Mouse (Mus musculus): Measurements from ENCODE around the gene Il31ra. TPM values are rescaled to one million over a fixed set of nuclear protein-coding genes. Genes with fewer than 3 reads are reported as not detected.

Gene Il31ra
- polyA plus RNA-seq, 1 experiment from 2014 or later: 0.08 TPM

- no peak overlapping the region for H3K4me2 ChIP-seq
- H3K36me3 ChIP-seq (ENCODE audit: control insufficient read depth, insufficient read depth, low read length): peaks cover 9% of the 10 kb centered on the region; the same call in 1 of the 2 replicates
- H3K4me1 ChIP-seq (replicated peaks; ENCODE audit: control insufficient read depth, insufficient read depth, low read length): no peaks in the 10 kb centered on the region; the same call in 1 of the 2 replicates
- DNase-seq (ENCODE audit: low spot score): no peak
- H3K27me3 ChIP-seq (replicated peaks; ENCODE audit: control insufficient read depth, insufficient read depth, low read length): no peaks in the 10 kb centered on the region
- 42% methylated on average over 1 of the region's 1 CpGs for WGBS
- no peak for ATAC-seq (replicated peaks; ENCODE audit: low FRiP score)
- no peaks in the 10 kb centered on the region for H3K9me3 ChIP-seq (ENCODE audit: control insufficient read depth, low read length)
- H3K27ac ChIP-seq (ENCODE audit: low read depth, low read length): no peak overlapping the region
- H3K9ac ChIP-seq (ENCODE audit: low read depth, low read length): no peak overlapping the region
- H3K4me3 ChIP-seq (ENCODE audit: low read depth, low read length): no peak overlapping the region
Measured at GRCm38 (mm10) chr13:112492285-112492678, 101.9 kb downstream of the Il31ra start.

DNA sequence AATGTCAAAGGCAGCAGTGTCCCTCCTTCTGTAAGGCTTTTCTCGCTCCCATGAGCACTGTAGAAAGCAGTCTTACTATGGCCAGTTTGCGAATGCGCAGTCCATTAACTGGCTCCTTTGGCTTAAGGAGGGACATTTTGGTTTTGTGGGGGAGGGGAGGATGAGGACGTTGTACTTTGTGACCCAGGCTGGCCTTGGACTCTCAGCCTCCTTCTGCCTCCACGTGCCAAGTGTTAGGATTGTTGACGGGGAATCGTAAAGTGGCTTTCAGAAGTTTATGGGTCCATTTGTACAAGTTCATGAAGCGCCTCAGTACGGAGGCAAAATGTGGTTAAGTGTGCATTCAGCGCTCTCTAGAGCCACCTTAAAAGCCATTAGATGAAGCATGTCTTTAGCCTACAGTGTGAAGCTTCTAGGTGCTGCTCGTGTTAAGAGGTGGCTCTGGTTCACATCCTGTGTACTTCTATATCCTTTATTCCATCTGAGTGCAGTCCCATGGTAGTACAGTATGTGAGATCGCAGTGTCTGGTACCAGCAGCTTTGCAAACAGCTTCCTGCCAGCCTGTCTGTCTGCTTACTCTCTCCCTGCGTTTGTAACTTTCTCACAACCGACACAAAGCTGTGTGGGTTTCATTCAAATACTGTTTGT is 102.4 kb downstream of the Il31ra start:
- no peak overlapping the region for H3K27ac ChIP-seq (ENCODE audit: low read depth, low read length)

DNA sequence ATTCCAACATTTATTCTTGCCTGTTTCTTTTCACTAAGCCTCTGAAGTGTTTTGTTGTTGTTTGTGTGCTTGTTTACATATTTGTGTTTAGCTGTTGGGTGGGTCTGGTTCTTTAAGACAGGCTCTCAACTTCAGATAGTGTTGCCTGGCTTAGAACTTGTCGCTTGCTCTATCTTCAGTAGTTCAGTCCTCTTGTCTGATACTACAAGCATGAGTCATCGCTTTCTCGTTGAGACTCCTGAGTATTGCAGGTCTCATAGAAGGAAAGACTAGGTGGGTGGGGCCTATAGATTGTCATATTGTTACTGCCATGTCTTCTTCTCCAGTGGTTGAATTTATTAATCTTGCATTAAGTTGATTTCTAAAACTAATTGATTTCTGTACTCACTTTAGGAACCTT is 104.1 kb downstream of the Il31ra start:
- WGBS: 58% methylated on average over 3 of the region's 3 CpGs
- H3K27me3 ChIP-seq (replicated peaks; ENCODE audit: control insufficient read depth, insufficient read depth, low read length): no peaks in the 10 kb centered on the region
- ATAC-seq (replicated peaks; ENCODE audit: low FRiP score): peak; percentile 80

More for the DNA sequence above, 102.4 kb downstream of the Il31ra start:
- WGBS: 87% methylated on average over 14 of the region's 14 CpGs
- no peaks in the 10 kb centered on the region for H3K9me3 ChIP-seq (ENCODE audit: control insufficient read depth, low read length)
- H3K9ac ChIP-seq (ENCODE audit: low read depth, low read length): no peak overlapping the region
- no peak for ATAC-seq (replicated peaks; ENCODE audit: low FRiP score)
- peaks cover 6% of the 10 kb centered on the region; the same call in 1 of the 2 replicates for H3K36me3 ChIP-seq (ENCODE audit: control insufficient read depth, insufficient read depth, low read length)
- H3K4me1 ChIP-seq (replicated peaks; ENCODE audit: control insufficient read depth, insufficient read depth, low read length): no peaks in the 10 kb centered on the region; the same call in 1 of the 2 replicates
- no peak for DNase-seq (ENCODE audit: low spot score)
- no peak overlapping the region for H3K4me2 ChIP-seq
- no peak overlapping the region for H3K4me3 ChIP-seq (ENCODE audit: low read depth, low read length)
- no peaks in the 10 kb centered on the region for H3K27me3 ChIP-seq (replicated peaks; ENCODE audit: control insufficient read depth, insufficient read depth, low read length)

GRCm38 (mm10) chr13:112486676-112487075 is 107.5 kb downstream of the Il31ra start:
- H3K27me3 ChIP-seq (replicated peaks; ENCODE audit: control insufficient read depth, insufficient read depth, low read length): no peaks in the 10 kb centered on the region
- no peak overlapping the region for H3K9ac ChIP-seq (ENCODE audit: low read depth, low read length)
- H3K27ac ChIP-seq (ENCODE audit: low read depth, low read length): no peak overlapping the region
- no peaks in the 10 kb centered on the region for H3K9me3 ChIP-seq (ENCODE audit: control insufficient read depth, low read length)
- ATAC-seq (replicated peaks; ENCODE audit: low FRiP score) (no peak), DNase-seq (ENCODE audit: low spot score) (no peak)
- 89% methylated on average over 5 of the region's 5 CpGs for WGBS
- H3K36me3 ChIP-seq (ENCODE audit: control insufficient read depth, insufficient read depth, low read length): peaks cover 11% of the 10 kb centered on the region
- no peak overlapping the region for H3K4me2 ChIP-seq
- no peaks in the 10 kb centered on the region for H3K4me1 ChIP-seq (replicated peaks; ENCODE audit: control insufficient read depth, insufficient read depth, low read length)
- H3K4me3 ChIP-seq (ENCODE audit: low read depth, low read length): no peak overlapping the region

More for the DNA sequence above, 104.1 kb downstream of the Il31ra start:
- no peak for DNase-seq (ENCODE audit: low spot score)
- Histone ChIP-seq H3K4me2 (no peak overlapping the region), H3K9ac (ENCODE audit: low read depth, low read length) (no peak overlapping the region), H3K9me3 (ENCODE audit: control insufficient read depth, low read length) (no peaks in the 10 kb centered on the region), H3K4me1 (replicated peaks; ENCODE audit: control insufficient read depth, insufficient read depth, low read length) (no peaks in the 10 kb centered on the region), H3K36me3 (ENCODE audit: control insufficient read depth, insufficient read depth, low read length) (peaks cover 8% of the 10 kb centered on the region), H3K4me3 (ENCODE audit: low read depth, low read length) (no peak overlapping the region), H3K27ac (ENCODE audit: low read depth, low read length) (no peak overlapping the region)

- H3K9ac ChIP-seq (ENCODE audit: low read depth, low read length): no peak overlapping the region
- no peak for DNase-seq (ENCODE audit: low spot score)
- WGBS: 90% methylated on average over 5 of the region's 5 CpGs
- H3K27ac ChIP-seq (ENCODE audit: low read depth, low read length): no peak overlapping the region
- H3K4me2 ChIP-seq: no peak overlapping the region
- no peaks in the 10 kb centered on the region for H3K4me1 ChIP-seq (replicated peaks; ENCODE audit: control insufficient read depth, insufficient read depth, low read length)
- no peaks in the 10 kb centered on the region for H3K9me3 ChIP-seq (ENCODE audit: control insufficient read depth, low read length)
- peaks cover 11% of the 10 kb centered on the region for H3K36me3 ChIP-seq (ENCODE audit: control insufficient read depth, insufficient read depth, low read length)
- no peaks in the 10 kb centered on the region for H3K27me3 ChIP-seq (replicated peaks; ENCODE audit: control insufficient read depth, insufficient read depth, low read length)
- no peak for ATAC-seq (replicated peaks; ENCODE audit: low FRiP score)
- no peak overlapping the region for H3K4me3 ChIP-seq (ENCODE audit: low read depth, low read length)
Measured at GRCm38 (mm10) chr13:112486236-112486635, 107.9 kb downstream of the Il31ra start.

DNA sequence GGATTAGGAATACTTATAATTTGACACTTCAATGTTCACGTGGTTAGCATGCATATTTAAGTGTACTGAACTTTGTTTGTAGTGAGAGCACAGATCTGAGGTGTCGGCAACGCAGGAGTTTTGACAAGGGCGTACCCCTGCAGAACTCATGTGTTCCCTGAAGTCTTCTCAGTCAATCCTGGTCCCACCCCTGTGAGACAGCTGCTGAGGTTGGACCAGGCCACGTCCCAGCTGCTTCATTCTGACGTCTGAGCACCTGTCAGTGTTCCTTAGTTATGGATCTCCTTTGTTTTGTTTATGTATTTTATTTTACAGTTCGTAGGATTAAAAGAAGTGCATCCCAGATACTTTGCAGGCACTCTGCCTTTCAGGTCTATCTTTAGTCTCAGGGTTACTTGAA is 111.1 kb downstream of the Il31ra start:
- Histone ChIP-seq H3K4me3 (ENCODE audit: low read depth, low read length) (no peak overlapping the region), H3K9me3 (ENCODE audit: control insufficient read depth, low read length) (no peaks in the 10 kb centered on the region), H3K4me2 (no peak overlapping the region), H3K9ac (ENCODE audit: low read depth, low read length) (no peak overlapping the region), H3K27me3 (replicated peaks; ENCODE audit: control insufficient read depth, insufficient read depth, low read length) (no peaks in the 10 kb centered on the region), H3K27ac (ENCODE audit: low read depth, low read length) (no peak overlapping the region), H3K4me1 (replicated peaks; ENCODE audit: control insufficient read depth, insufficient read depth, low read length) (no peaks in the 10 kb centered on the region), H3K36me3 (ENCODE audit: control insufficient read depth, insufficient read depth, low read length) (peaks cover 11% of the 10 kb centered on the region)
- ATAC-seq (replicated peaks; ENCODE audit: low FRiP score) (no peak), DNase-seq (ENCODE audit: low spot score) (no peak)
- 82% methylated on average over 7 of the region's 7 CpGs for WGBS

DNA sequence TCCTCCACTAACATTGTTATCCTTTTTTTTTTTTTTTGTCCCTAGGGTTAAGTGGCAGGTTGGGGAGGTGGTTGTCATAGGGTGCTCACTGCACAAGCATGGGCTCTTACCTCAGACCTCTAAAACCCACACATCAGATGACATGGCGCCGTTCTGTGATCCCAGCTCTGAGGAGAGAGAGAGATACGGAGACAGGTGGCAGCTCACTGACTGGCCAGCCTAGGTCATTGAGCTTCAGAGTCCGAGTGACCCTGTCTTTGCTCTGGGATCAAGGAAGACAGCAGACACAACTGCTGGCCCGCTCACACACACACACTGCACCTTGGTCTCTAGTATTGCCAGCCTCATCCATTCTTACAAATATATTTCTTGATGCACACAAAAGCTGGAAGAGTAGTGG is 111.6 kb downstream of the Il31ra start:
- H3K9me3 ChIP-seq (ENCODE audit: control insufficient read depth, low read length): no peaks in the 10 kb centered on the region
- H3K36me3 ChIP-seq (ENCODE audit: control insufficient read depth, insufficient read depth, low read length): peaks cover 11% of the 10 kb centered on the region
- no peaks in the 10 kb centered on the region for H3K27me3 ChIP-seq (replicated peaks; ENCODE audit: control insufficient read depth, insufficient read depth, low read length)
- H3K9ac ChIP-seq (ENCODE audit: low read depth, low read length): no peak overlapping the region
- ATAC-seq (replicated peaks; ENCODE audit: low FRiP score): no peak
- H3K4me2 ChIP-seq: no peak overlapping the region
- no peaks in the 10 kb centered on the region for H3K4me1 ChIP-seq (replicated peaks; ENCODE audit: control insufficient read depth, insufficient read depth, low read length)
- no peak for DNase-seq (ENCODE audit: low spot score)
- WGBS: 94% methylated on average over 5 of the region's 5 CpGs
- no peak overlapping the region for H3K4me3 ChIP-seq (ENCODE audit: low read depth, low read length)
- no peak overlapping the region for H3K27ac ChIP-seq (ENCODE audit: low read depth, low read length)

- ATAC-seq (replicated peaks; ENCODE audit: low FRiP score): no peak
- H3K27me3 ChIP-seq (replicated peaks; ENCODE audit: control insufficient read depth, insufficient read depth, low read length): no peaks in the 10 kb centered on the region
- H3K4me1 ChIP-seq (replicated peaks; ENCODE audit: control insufficient read depth, insufficient read depth, low read length): no peaks in the 10 kb centered on the region
- no peak overlapping the region for H3K4me3 ChIP-seq (ENCODE audit: low read depth, low read length)
- 87% methylated on average over 15 of the region's 15 CpGs for WGBS
- no peaks in the 10 kb centered on the region for H3K9me3 ChIP-seq (ENCODE audit: control insufficient read depth, low read length)
- DNase-seq (ENCODE audit: low spot score): no peak
- H3K4me2 ChIP-seq: no peak overlapping the region
- no peak overlapping the region for H3K9ac ChIP-seq (ENCODE audit: low read depth, low read length)
- no peak overlapping the region for H3K27ac ChIP-seq (ENCODE audit: low read depth, low read length)
- peaks cover 6% of the 10 kb centered on the region for H3K36me3 ChIP-seq (ENCODE audit: control insufficient read depth, insufficient read depth, low read length)
Measured at GRCm38 (mm10) chr13:112479926-112480325, 114.2 kb downstream of the Il31ra start.

DNA sequence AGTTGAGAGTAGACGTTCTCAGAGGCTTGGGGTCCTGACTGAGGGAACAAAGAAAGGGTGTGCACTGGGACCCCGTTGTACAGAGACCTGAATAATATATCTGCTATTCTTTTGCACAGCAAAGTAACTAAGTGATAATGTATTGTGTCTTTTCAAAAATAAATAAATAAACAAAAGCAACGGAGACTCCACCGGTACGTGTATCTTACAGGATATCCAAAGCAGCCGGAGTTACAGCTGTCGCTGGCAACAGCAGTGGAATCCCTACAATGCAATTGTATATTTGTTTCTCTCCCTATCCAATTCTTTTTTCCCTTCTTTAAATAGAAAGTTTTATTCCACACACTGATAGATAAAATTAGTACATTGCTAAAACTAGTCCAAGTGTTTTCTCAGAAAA is 115.1 kb downstream of the Il31ra start:
- Histone ChIP-seq H3K4me1 (replicated peaks; ENCODE audit: control insufficient read depth, insufficient read depth, low read length) (no peaks in the 10 kb centered on the region), H3K4me2 (no peak overlapping the region), H3K27ac (ENCODE audit: low read depth, low read length) (no peak overlapping the region), H3K4me3 (ENCODE audit: low read depth, low read length) (no peak overlapping the region), H3K9me3 (ENCODE audit: control insufficient read depth, low read length) (no peaks in the 10 kb centered on the region), H3K36me3 (ENCODE audit: control insufficient read depth, insufficient read depth, low read length) (peaks cover 6% of the 10 kb centered on the region), H3K27me3 (replicated peaks; ENCODE audit: control insufficient read depth, insufficient read depth, low read length) (no peaks in the 10 kb centered on the region), H3K9ac (ENCODE audit: low read depth, low read length) (no peak overlapping the region)
- DNase-seq (ENCODE audit: low spot score) (no peak), ATAC-seq (replicated peaks; ENCODE audit: low FRiP score) (no peak)
- 84% methylated on average over 7 of the region's 7 CpGs for whole genome bisulfite sequencing
